ENCODE assay signal across 10 mouse cellular contexts in the genomic region with DNA sequence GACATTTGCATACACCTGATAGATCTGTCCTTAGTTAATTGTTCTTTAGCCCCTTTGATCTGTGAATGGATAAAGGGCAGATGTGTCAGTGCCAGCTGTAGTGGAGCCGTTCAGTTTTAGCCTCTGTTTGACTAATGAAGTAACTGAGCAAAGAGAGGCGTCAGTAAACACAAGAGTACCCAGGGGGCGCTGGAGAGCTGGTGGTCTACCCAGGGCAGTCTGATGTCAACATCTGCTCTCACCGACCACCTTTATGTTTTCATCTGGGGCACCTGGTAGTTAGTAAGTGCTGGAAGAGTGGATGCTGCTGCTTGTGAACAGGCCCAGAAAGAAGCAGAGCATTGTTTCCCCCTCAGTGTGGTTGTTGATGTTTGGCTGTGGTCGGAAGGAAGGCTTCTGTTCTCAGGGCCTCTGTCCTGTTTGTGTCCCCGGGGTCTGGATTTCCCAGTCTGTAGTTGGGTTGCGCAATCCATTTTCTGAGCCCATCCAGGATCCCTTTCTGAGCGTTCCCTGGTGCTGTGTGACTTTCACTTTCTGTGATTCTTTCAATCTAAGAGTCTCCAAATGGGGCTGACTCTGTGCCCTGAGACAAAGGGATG.
DNase-seq lines count a peak whose midpoint lies in the region; ATAC-seq and TF ChIP-seq lines count a peak whose summit lies in the region.
"Had no signal": no experiment of that assay in that cellular context is flagged by ENCODE, and none has a peak within 500 bp of the region (broad histone marks: within the 10 kb centered on the region; RNA-seq: fewer than 3 reads in every experiment).

No protein-coding gene starts in this region.

- peak; percentile 14; the same call in 1 of the 2 replicates for ATAC-seq in hindbrain, embryonic 11.5 days (ENCODE audit: low FRiP score)
- ATAC-seq in hindbrain, embryonic 14.5 days (ENCODE audit: low FRiP score), result no peak
- ATAC-seq in common myeloid progenitor, adult 5-6 weeks (replicated peaks; ENCODE audit: low read depth, poor library complexity, severe bottlenecking), result peak; percentile 81

- no peak overlapping the region for H3K4me3 ChIP-seq in hindbrain, embryonic 11.5 days (ENCODE audit: low read depth, low read length)
- H3K4me3 ChIP-seq in hindbrain, embryonic 14.5 days (replicated peaks; ENCODE audit: low read length), result no peak overlapping the region
- no peak overlapping the region for H3K4me3 ChIP-seq in C2C12 (ENCODE audit: insufficient read depth, poor library complexity, severe bottlenecking)
- no peak overlapping the region for H3K4me3 ChIP-seq in kidney, adult 2 months (ENCODE audit: insufficient read depth, low read depth, low read length)
- H3K4me3 ChIP-seq: heart, embryonic 15.5 days; neural tube, embryonic 12.5 days had no signal

- H3K9me3 ChIP-seq in hindbrain, embryonic 11.5 days (ENCODE audit: control insufficient read depth, low read length), result no peaks in the 10 kb centered on the region
- no peaks in the 10 kb centered on the region for H3K9me3 ChIP-seq in hindbrain, embryonic 14.5 days (ENCODE audit: control insufficient read depth, low read length)
- H3K9me3 ChIP-seq: heart, embryonic 15.5 days; neural tube, embryonic 12.5 days had no signal

- peak; percentile 37 for DNase-seq in hindbrain, embryonic 11.5 days (ENCODE audit: low spot score)
- DNase-seq in hindbrain, embryonic 14.5 days (ENCODE audit: low spot score), result no peak
- DNase-seq in kidney, adult 2 months, result peak; percentile 41
- peak; percentile 42 to 46 for DNase-seq in lung, postnatal 4 days
- no peak for DNase-seq in layer of hippocampus, postnatal 14 days (ENCODE audit: low spot score in 2 of 2)
- no peak for DNase-seq in frontal cortex, adult 2 months (ENCODE audit: extremely low spot score in 1 of 2, low spot score in 1 of 2)

- no peak overlapping the region for H3K4me2 ChIP-seq in hindbrain, embryonic 11.5 days (replicated peaks; ENCODE audit: low read depth, low read length)
- no peak overlapping the region for H3K4me2 ChIP-seq in hindbrain, embryonic 14.5 days (replicated peaks)
- H3K4me2 ChIP-seq: heart, embryonic 15.5 days; neural tube, embryonic 12.5 days had no signal

- H3K4me1 ChIP-seq in hindbrain, embryonic 11.5 days (replicated peaks; ENCODE audit: control insufficient read depth, insufficient read depth, low read length), result no peaks in the 10 kb centered on the region
- no peaks in the 10 kb centered on the region for H3K4me1 ChIP-seq in hindbrain, embryonic 14.5 days (replicated peaks; ENCODE audit: control insufficient read depth, insufficient read depth, low read length)
- H3K4me1 ChIP-seq in kidney, adult 2 months (ENCODE audit: control insufficient read depth, insufficient read depth, low read length), result no peaks in the 10 kb centered on the region
- H3K4me1 ChIP-seq: neural tube, embryonic 12.5 days had no signal

- WGBS in hindbrain, embryonic 11.5 days, result 58% methylated on average over 8 of the region's 8 CpGs
- 60% methylated on average over 8 of the region's 8 CpGs for WGBS in hindbrain, embryonic 14.5 days
- 56% methylated on average over 8 of the region's 8 CpGs for WGBS in kidney, adult 2 months

- no peaks in the 10 kb centered on the region for H3K36me3 ChIP-seq in hindbrain, embryonic 11.5 days (ENCODE audit: control insufficient read depth, insufficient read depth, low read length)
- no peaks in the 10 kb centered on the region for H3K36me3 ChIP-seq in hindbrain, embryonic 14.5 days (replicated peaks; ENCODE audit: control insufficient read depth, insufficient read depth)
- no peaks in the 10 kb centered on the region for H3K36me3 ChIP-seq in C2C12 (ENCODE audit: control insufficient read depth, insufficient read depth)
- H3K36me3 ChIP-seq in kidney, adult 2 months (ENCODE audit: control insufficient read depth, insufficient read depth, low read length), result no peaks in the 10 kb centered on the region
- H3K36me3 ChIP-seq: heart, embryonic 15.5 days; neural tube, embryonic 12.5 days had no signal

- no peaks in the 10 kb centered on the region for H3K27me3 ChIP-seq in hindbrain, embryonic 11.5 days (ENCODE audit: control insufficient read depth, insufficient read depth, low read length)
- no peaks in the 10 kb centered on the region for H3K27me3 ChIP-seq in hindbrain, embryonic 14.5 days (ENCODE audit: control insufficient read depth, insufficient read depth, low read length)
- no peaks in the 10 kb centered on the region for H3K27me3 ChIP-seq in C2C12 (ENCODE audit: control insufficient read depth, insufficient read depth, insufficient read length)
- no peaks in the 10 kb centered on the region for H3K27me3 ChIP-seq in kidney, adult 2 months (replicated peaks; ENCODE audit: control insufficient read depth, insufficient read depth, low read length)
- H3K27me3 ChIP-seq: heart, embryonic 15.5 days; neural tube, embryonic 12.5 days had no signal

- no peaks in the 10 kb centered on the region for H3K79me2 ChIP-seq in C2C12 (ENCODE audit: control insufficient read depth, insufficient read depth)

- no peaks in the 10 kb centered on the region for H3K79me3 ChIP-seq in C2C12 (ENCODE audit: low read depth)

- no peak for TF ChIP-seq POLR2A in kidney, adult 2 months (IDR thresholded peaks at IDR 0.05; ENCODE audit: low read depth, low read length)

- H3ac ChIP-seq in C2C12 (ENCODE audit: control insufficient read depth, insufficient read length, low read depth), result no peak overlapping the region

- no peak overlapping the region for H3K9ac ChIP-seq in hindbrain, embryonic 11.5 days (ENCODE audit: low read depth, low read length)
- no peak overlapping the region for H3K9ac ChIP-seq in hindbrain, embryonic 14.5 days
- H3K9ac ChIP-seq: heart, embryonic 15.5 days; neural tube, embryonic 12.5 days had no signal

- TF ChIP-seq CTCF in C2C12 (IDR thresholded peaks at IDR 0.05; ENCODE audit: control insufficient read depth, insufficient read depth, insufficient read length), result no peak
- 0 out of 2 replicates have a peak, but pooled peaks have one; percentile 16 for TF ChIP-seq CTCF in kidney, adult 2 months (conservative IDR thresholded peaks at IDR 0.05; ENCODE audit: insufficient read depth, insufficient read length, low read depth, low read length)

- no peak overlapping the region for H3K27ac ChIP-seq in hindbrain, embryonic 11.5 days (ENCODE audit: low read depth, low read length)
- H3K27ac ChIP-seq in hindbrain, embryonic 14.5 days, result no peak overlapping the region
- H3K27ac ChIP-seq in kidney, adult 2 months (ENCODE audit: insufficient read depth, low read depth, low read length), result no peak overlapping the region
- H3K27ac ChIP-seq: heart, embryonic 15.5 days; neural tube, embryonic 12.5 days had no signal

TF ChIP-seq in C2C12, 6 proteins besides CTCF, POLR2A, EP300 and RAD21:
- TF ChIP-seq CEBPB (IDR thresholded peaks at IDR 0.05; ENCODE audit: low read depth) (peak; percentile 79), USF1 (IDR thresholded peaks at IDR 0.05; ENCODE audit: low read depth) (no peak), MAX (IDR thresholded peaks at IDR 0.05) (no peak)
TF ChIP-seq in C2C12: peak in this region for 1.

Comparison
In these comparisons a context has a peak if more than half of its experiments do, and no peak if none do; other contexts are left out.
1. DNase-seq: peak in hindbrain, embryonic 11.5 days (single experiment), kidney, adult 2 months (single experiment) and lung, postnatal 4 days (2 of 2); none in hindbrain, embryonic 14.5 days (single experiment), layer of hippocampus, postnatal 14 days (0 of 2) and frontal cortex, adult 2 months (0 of 2).